Mouse (Mus musculus) intestine, postnatal 0 days (tissue): ENCODE results near the gene Slc24a3. TPM values are rescaled to one million over a fixed set of nuclear protein-coding genes. Genes with fewer than 3 reads are reported as not detected.

Source experiments
- ATAC-seq: fragments of 200-750 bp; cut with Nextera tagmentation; 2 replicates; pipeline ENCODE4 v1.8.0; 2017; ENCODE audit warnings: mild to moderate bottlenecking, moderate TSS enrichment, moderate library complexity
- H3K27ac ChIP-seq: fragments of 300-500 bp; sonication (generic); 2 replicates; pipeline ENCODE4 v1.5.1; 2014; ENCODE audit warnings: mild to moderate bottlenecking, low read depth, low read length, moderate library complexity
- H3K27me3 ChIP-seq: fragments of 300-500 bp; sonication (generic); replicated peaks from 2 replicates; pipeline ENCODE4 v1.6.1; 2014; ENCODE audit warnings: low read length, mixed read lengths; ENCODE audit not compliant: control insufficient read depth, insufficient read depth
- H3K36me3 ChIP-seq: fragments of 300-500 bp; sonication (generic); 2 replicates; pipeline ENCODE4 v1.6.1; 2014; ENCODE audit warnings: mild to moderate bottlenecking, moderate library complexity; ENCODE audit not compliant: control insufficient read depth, insufficient read depth
- H3K4me1 ChIP-seq: fragments of 300-500 bp; sonication (generic); replicated peaks from 2 replicates; pipeline ENCODE4 v1.6.1; 2014; ENCODE audit warnings: antibody characterized with exemption, low read length, mixed read lengths; ENCODE audit not compliant: control insufficient read depth, insufficient read depth
- H3K4me2 ChIP-seq: fragments of 300-500 bp; sonication (generic); replicated peaks from 2 replicates; pipeline ENCODE4 v1.6.1; 2014; ENCODE audit warnings: low read depth, mild to moderate bottlenecking, moderate library complexity
- H3K4me3 ChIP-seq: fragments of 300-500 bp; sonication (generic); 2 replicates; pipeline ENCODE4 v1.5.1; 2014; ENCODE audit warnings: low read depth, low read length
- H3K9ac ChIP-seq: fragments of 300-500 bp; sonication (generic); 2 replicates; pipeline ENCODE4 v1.6.1; 2014; ENCODE audit warnings: mild to moderate bottlenecking, low read depth, low read length
- H3K9me3 ChIP-seq: fragments of 300-500 bp; sonication (generic); 2 replicates; pipeline ENCODE4 v1.6.1; 2016; ENCODE audit warnings: mixed run types; ENCODE audit not compliant: control insufficient read depth
- CTCF ChIP-seq: sonication (generic); IDR thresholded peaks from 2 replicates; pipeline ENCODE4 v1.5.1; 2016; ENCODE audit warnings: low read depth, mild to moderate bottlenecking, control low read depth, antibody characterized with exemption, moderate library complexity
- WGBS: fragments of 180-500 bp; shearing (Covaris S2); extraction: QIAGEN DNeasy Blood & Tissue Kit; methylation state at CpG from one replicate; pipeline ENCODE4 v1.1.7; 2014; 5-methylcytosine and 5-hydroxymethylcytosine counted together
- polyA plus RNA-seq: library from polyadenylated mRNA; unstranded; fragments of >200 nt; fragmentation: Nextera tagmentation; extraction: Ambion mirVana; gene quantifications from 2 replicates; pipeline ENCODE4 v1.2.1, GENCODE M21; 2015

Slc24a3 gene
- polyA plus RNA-seq, 1 experiment from 2014 or later, result 6.5 TPM

GRCm38 (mm10) chr2:145395804-145396203 is 228.2 kb downstream of the Slc24a3 start:
- no peaks in the 10 kb centered on the region for H3K9me3 ChIP-seq
- H3K9ac ChIP-seq, result no peak overlapping the region
- WGBS, result 43% methylated on average over 3 of the region's 3 CpGs
- H3K27me3 ChIP-seq, result no peaks in the 10 kb centered on the region
- no peaks in the 10 kb centered on the region for H3K36me3 ChIP-seq
- no peak for TF ChIP-seq CTCF
- no peak for ATAC-seq
- H3K4me3 ChIP-seq, result no peak overlapping the region
- no peak overlapping the region for H3K4me2 ChIP-seq
- no peak overlapping the region for H3K27ac ChIP-seq
- no peaks in the 10 kb centered on the region for H3K4me1 ChIP-seq

GRCm38 (mm10) chr2:145396579-145396978 is 229.0 kb downstream of the Slc24a3 start:
- Histone ChIP-seq H3K27me3 (no peaks in the 10 kb centered on the region), H3K9ac (no peak overlapping the region), H3K9me3 (no peaks in the 10 kb centered on the region), H3K4me2 (no peak overlapping the region), H3K4me1 (no peaks in the 10 kb centered on the region), H3K27ac (no peak overlapping the region), H3K4me3 (no peak overlapping the region), H3K36me3 (no peaks in the 10 kb centered on the region)
- no peak for TF ChIP-seq CTCF
- no peak for ATAC-seq
- 73% methylated on average over 7 of the region's 7 CpGs for WGBS

GRCm38 (mm10) chr2:145397456-145398206 is 230.1 kb downstream of the Slc24a3 start:
- H3K4me1 ChIP-seq, result no peaks in the 10 kb centered on the region
- ATAC-seq, result no peak
- H3K4me2 ChIP-seq, result no peak overlapping the region
- TF ChIP-seq CTCF, result no peak
- H3K27me3 ChIP-seq, result no peaks in the 10 kb centered on the region
- H3K36me3 ChIP-seq, result no peaks in the 10 kb centered on the region
- no peak overlapping the region for H3K9ac ChIP-seq
- H3K9me3 ChIP-seq, result no peaks in the 10 kb centered on the region
- H3K27ac ChIP-seq, result no peak overlapping the region
- whole genome bisulfite sequencing, result 60% methylated on average over 10 of the region's 10 CpGs
- H3K4me3 ChIP-seq, result no peak overlapping the region

GRCm38 (mm10) chr2:145401240-145401805 is 233.8 kb downstream of the Slc24a3 start:
- Histone ChIP-seq H3K4me3 (no peak overlapping the region), H3K4me1 (no peaks in the 10 kb centered on the region), H3K27me3 (no peaks in the 10 kb centered on the region), H3K36me3 (no peaks in the 10 kb centered on the region), H3K4me2 (no peak overlapping the region), H3K9ac (no peak overlapping the region), H3K9me3 (no peaks in the 10 kb centered on the region), H3K27ac (no peak overlapping the region)
- TF ChIP-seq CTCF, result no peak
- WGBS, result 60% methylated on average over 6 of the region's 6 CpGs
- ATAC-seq, result no peak

GRCm38 (mm10) chr2:145401996-145402395 is 234.4 kb downstream of the Slc24a3 start:
- 86% methylated on average over 2 of the region's 2 CpGs for WGBS
- H3K27me3 ChIP-seq, result no peaks in the 10 kb centered on the region
- no peak for ATAC-seq

GRCm38 (mm10) chr2:145404818-145405531 is 237.4 kb downstream of the Slc24a3 start:
- no peak overlapping the region for H3K27ac ChIP-seq
- 66% methylated on average over 11 of the region's 11 CpGs for WGBS
- H3K4me2 ChIP-seq, result no peak overlapping the region
- H3K27me3 ChIP-seq, result no peaks in the 10 kb centered on the region
- ATAC-seq, result no peak
- no peaks in the 10 kb centered on the region for H3K9me3 ChIP-seq
- TF ChIP-seq CTCF, result no peak
- no peaks in the 10 kb centered on the region for H3K36me3 ChIP-seq
- no peak overlapping the region for H3K9ac ChIP-seq
- no peak overlapping the region for H3K4me3 ChIP-seq
- H3K4me1 ChIP-seq, result no peaks in the 10 kb centered on the region

More at GRCm38 (mm10) chr2:145401996-145402395, 234.4 kb downstream of the Slc24a3 start:
- no peaks in the 10 kb centered on the region for H3K4me1 ChIP-seq
- no peaks in the 10 kb centered on the region for H3K9me3 ChIP-seq
- H3K36me3 ChIP-seq, result no peaks in the 10 kb centered on the region
- TF ChIP-seq CTCF, result no peak
- no peak overlapping the region for H3K4me3 ChIP-seq
- no peak overlapping the region for H3K27ac ChIP-seq
- H3K4me2 ChIP-seq, result no peak overlapping the region
- H3K9ac ChIP-seq, result no peak overlapping the region
